Mouse (Mus musculus) spleen, adult 18-20 months (tissue): ENCODE results near the gene Pam16.

Experiments
- DNase-seq, 2 experiments: peaks; one replicate each; pipeline ENCODE4 v3.0.0; 2022; ENCODE audit warnings: mixed read lengths in 2 of 2

Gene Pam16

DNA sequence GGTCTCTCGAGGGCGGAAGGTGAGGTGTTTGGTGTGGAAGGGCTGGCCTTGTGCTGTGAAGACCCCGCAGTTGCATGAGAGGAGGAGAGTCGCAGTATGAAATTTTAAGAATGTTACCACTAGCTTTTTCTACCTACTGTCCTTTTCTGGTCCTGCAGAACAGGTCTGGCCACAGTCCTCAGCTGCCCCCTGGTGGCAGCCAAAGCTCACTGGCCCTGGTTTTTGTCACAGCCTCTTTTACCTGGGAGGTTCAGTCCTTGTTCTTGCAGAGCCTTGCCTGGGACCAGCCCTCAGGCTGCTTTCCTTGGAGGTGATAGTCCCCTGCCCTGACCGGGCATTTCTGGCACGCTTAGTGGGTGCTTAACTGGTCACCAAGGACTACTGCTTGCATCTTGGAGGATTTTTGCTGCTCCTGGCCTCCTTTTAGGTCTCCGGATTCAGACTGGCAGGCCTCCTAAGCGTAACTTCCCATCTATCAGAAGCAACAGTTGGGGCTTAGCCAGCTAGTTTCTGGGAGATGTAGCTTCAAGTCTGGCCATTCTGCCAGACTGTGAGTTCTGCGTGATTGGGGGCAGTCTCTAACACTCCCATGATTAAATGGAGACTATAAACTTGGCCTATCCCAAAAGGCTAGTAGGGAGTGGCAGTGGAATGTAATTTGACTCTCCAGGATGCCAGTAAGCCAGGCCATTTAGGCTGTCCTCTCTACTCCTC is 16.8 kb downstream of the Pam16 start:
- DNase-seq, result peak; percentile 68 to 80

DNA sequence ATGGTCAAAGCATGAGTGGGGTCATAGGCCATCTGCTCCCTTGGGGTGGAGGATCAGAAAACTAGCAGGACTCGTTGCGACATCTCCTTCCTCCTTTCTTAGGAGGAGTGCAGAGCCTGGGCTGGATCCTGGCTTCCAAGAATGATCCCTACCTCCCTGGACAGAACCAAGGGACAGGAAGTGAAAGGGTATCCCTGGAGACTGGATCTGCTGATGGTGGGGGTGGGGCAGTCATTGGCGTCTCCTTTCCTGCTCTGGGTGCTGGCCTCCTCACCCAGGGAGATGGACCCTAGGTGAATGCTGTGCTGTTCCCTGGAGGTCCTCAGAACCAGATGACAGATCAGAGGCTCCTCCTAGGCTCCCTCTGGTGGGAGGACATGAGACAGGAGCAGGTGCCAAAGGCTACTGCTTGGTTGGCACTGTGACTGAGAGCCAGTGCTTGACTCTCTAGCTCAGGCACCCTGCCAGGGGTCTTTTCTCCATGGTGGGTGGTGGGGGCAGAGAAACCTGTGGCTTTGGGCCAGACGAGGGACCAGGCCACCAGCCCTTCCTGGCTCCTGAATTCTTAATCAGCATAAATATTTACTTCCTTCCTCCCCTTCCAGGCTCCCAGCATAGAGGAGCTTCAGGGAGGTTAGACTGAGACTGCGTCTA is 18.2 kb downstream of the Pam16 start:
- no peak for DNase-seq

- DNase-seq, result no peak
Observed at GRCm38 (mm10) chr16:4605514-4606131, 19.2 kb downstream of the Pam16 start.

DNA sequence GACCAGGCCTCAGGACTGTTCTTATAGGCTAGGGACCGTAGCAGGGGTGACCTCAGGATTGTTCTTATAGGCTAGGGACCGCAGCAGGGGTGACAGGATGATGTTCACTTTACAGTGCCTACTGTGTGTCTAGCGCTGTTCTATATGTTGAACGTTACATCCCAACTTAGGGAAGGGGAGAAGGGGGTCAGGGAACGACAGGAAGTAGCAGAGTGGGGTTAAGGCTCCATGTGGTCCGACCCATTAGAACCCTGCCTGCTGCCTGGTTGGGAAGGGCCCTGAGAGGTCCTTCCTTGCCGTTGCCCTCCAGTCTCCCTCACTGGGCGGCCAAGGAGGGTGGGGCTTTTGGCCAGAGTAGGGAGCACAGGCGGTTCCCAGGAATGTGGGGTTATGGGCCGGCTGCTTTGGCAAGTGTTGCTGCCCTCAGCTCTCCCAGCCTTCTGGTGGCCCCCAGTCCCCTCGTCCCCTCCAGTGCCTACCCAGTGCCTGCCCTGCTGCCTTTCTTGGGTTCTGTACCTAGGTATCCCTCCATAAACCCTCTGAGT is 20.4 kb downstream of the Pam16 start:
- DNase-seq, result no peak

GRCm38 (mm10) chr16:4603453-4603837 is 21.3 kb downstream of the Pam16 start:
- DNase-seq, result no peak

DNA sequence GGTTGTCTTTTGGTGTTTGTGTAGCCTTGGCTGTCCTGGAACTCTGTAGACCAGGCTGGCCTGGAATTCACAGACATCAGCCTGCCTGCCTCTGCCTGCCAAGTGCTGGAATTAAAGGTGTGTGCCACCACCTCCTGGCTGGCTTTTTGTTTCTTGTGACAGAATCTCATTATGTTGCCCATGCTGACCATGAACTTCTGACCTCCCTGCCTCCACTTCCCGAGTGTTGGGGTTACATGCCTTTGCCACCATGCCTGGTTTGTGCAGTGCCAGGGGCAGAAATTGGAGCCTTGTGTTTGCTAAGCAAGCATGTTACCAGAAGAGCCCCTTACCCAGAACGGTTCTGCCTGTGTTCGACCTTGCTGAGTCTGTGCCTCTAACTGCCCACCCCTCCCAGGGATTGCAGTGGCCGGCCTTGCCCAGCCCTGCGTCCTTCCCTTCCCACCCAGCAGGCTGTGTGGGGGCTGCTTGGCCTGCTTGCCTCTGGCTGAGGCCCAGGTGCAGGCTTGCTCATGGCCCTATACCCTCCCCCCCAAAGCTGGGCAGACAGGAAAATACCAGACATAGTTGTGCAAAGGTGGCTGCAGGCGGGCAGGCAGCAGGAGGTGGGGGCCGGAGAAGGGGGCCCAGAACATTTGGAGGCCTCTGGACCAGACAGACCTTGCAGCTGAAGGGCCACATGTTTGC is 21.9 kb downstream of the Pam16 start:
- no peak for DNase-seq

- DNase-seq, result no peak
Observed at GRCm38 (mm10) chr16:4602189-4602588, 22.6 kb downstream of the Pam16 start.

DNA sequence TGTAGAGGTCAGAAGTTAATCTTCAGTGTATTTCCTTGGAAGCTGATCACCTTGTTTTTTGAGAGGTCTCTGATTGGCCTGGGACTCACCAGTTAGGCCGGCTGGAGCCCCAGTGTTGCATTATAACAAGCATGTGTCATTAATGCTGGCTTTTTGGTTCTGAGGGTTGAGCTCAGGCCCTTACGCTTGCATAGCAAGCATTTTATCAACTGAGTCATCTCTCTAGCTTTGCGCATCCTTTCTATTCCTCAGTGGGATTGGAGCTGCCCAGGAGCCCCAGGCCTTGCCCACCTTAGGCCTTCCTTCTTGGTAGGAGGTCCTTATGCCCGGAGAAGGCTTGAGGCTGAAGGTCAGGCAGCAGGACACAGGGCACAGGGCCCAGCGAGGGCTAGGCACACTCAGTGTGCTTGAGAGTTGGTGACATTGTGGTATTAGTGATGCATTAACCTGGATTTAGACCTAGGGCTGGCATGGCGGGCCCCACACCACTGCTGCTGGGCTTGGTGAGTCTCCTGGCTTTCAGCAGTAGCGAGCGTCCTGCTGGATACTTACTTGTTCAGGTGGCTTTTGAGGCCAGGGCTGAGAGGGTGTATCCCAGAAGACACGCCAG is 24.0 kb downstream of the Pam16 start:
- no peak for DNase-seq

- DNase-seq, result no peak
Observed at GRCm38 (mm10) chr16:4599616-4600015, 25.2 kb downstream of the Pam16 start.

DNA sequence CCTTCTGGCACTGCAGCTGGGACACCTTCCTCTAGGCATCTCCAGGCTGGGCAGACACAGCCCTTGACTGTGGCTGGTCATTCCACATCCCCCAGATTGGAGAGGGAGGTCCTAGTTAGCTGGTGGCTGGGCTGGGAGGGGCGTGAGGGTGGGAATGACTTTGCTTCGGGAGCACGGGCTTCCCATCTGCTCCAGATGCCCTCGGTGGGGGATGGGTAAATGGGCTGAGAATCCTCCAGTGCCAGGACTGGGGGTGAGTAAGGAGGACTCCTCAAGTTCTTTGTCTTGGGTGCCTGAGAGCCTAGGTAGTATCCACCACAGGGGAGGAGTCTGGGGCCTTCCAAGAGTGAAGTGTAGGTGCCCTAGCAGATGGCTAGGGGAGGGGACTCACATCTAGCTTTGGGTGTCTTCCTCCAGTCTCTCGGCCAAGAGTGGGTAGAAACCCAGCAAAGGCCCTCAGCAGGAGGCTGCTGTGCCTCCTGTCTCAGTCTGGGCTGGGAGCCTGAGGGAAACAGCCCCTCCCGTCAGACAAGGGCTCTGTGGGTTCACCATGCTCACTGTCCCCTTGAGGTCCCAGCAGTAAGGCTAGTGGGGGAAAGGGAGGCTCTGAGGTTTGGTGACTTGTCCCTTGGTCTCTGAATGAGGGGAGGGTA is 25.8 kb downstream of the Pam16 start:
- no peak for DNase-seq

DNA sequence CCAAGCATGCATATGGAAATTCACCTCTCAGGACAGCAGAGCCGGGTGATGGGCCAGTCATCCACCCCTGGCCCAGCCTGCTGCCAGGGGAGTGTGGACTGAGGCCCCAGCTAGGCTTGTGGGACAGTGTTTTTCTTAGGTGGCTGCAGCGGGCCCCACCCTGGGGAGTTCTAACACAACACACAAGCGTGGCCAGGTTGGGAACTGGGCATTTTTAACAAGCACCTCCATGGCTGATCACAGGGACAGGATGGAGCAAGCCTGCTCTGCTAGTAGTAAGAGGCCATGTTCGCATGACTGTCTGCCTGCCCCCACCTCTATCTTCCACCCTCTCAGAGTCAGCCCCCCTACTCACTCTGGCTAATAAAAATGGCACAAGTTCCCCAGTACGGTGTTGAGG is 26.7 kb downstream of the Pam16 start:
- DNase-seq, result no peak

DNA sequence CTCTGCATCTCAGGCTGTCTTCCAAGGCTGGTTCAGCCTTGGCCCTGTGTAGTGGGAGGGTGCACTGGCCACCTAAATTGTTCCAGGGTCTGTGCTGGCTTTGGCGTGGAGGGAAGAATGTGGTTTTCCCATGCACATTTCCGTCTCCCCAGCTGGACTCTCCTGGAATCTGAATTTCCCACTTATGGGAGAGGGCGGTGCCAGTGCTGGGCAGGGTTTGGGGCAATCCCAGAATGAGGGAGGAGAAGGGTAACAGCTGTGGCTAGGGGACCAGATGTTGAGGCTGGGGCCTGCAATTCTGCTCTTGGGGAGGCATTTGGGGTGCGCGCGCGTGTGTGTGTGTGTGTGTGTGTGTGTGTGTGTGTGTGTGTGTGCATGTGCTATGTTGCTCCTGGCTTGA is 27.5 kb downstream of the Pam16 start:
- DNase-seq, result no peak

GRCm38 (mm10) chr16:4596836-4597235 is 28.0 kb downstream of the Pam16 start:
- DNase-seq, result no peak

DNA sequence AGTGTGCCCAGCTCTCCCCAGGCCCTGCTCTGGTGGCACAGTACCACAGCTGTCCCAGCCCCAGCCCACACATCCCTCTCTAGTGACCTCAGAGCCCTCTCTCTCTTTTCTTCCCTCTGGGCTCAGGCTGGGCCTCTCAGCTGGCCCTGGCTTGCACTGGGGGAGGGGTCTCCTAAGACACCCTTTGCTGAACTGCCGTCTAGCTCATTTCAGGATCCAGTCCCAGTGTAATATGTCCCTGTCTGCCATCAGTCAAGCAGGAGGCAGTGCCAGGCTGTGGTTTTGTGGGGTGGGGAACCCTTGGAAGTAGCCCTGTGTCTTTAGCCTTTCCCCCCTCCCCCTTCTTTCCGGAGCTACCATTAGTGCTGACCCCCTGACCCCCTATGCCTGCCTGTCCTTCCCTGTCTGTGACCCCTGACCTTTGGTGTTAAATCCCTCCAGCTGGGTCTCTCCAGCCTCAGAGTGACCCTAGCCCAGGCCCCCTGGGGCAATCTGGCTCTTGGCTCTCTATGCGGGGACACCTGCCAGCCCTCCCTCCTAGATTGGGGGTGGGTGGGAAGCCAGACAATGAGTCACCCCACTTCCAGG is 28.6 kb downstream of the Pam16 start:
- DNase-seq, result no peak

DNA sequence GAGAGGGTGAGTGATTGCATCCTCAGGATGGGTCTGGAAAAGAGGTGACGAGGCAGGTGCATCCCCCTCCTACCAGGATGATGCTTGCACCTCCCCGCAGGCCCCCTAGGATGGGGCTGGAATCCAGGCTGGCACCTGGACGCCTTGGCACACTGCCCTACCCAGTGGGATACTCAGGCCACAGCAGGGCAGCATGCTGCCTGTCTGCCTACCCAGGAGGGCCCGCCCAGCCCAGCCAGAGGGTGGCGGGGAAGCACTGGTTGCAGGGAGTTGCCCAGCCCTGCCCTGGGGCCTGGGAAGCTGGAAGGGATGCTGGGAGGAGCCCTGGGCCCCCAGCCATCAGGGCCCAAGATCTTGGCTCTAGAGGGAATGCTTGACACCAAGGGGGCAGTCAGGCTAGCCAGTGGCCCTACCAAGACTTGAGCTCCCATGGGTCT is 29.2 kb downstream of the Pam16 start:
- DNase-seq, result no peak

GRCm38 (mm10) chr16:4594814-4595526 is 29.8 kb downstream of the Pam16 start:
- peak in 1 of 2 experiments; percentile 19 for DNase-seq

DNA sequence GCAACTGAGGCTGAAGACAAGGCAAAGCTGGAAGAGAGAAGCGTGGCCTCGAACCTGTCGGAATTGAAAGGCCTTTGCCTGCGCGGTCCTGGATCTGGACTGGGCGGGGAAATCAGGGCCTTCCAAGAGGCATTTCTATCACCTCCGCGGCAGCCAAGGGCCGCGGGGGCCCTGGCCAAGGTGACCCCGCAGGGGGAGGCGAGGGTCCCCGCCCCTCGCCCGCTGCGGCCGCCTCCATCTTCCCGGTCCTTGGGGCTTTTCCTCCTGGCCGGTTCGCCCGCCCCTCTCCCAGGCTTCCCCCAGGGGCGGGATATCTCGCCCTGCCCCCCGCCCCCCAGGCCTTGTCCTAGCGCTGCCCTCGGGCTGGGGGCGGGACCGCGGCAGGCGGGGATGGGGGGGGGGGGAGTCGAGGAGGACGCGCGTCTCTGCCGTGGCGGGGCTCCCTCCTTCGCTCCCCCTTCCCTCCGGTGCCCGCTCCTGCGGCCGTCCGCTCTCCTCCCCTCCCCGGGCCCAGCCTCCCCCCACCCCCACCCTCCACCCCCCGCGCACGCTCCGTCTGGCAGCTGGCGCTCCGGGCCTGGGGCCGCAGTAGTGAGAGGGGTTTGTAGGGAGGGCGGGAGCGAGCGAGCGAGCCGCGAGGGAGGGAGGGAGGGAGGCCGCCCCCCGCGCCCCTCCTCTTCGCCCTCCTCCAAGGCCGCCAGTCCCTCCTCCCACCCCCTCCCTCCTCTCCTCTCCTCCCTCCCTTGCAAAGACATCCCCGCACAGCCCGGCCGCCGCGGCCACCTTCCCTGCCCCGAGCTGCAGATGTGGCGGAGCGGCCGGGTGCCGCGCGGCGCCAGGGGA is 30.6 kb downstream of the Pam16 start, which contains the start of gene Glis2:
Gene Glis2, plus strand, starts transcription at position 743 of the 843 bp plus-strand sequence.
- peak in 1 of 2 experiments; percentile 26 for DNase-seq

DNA sequence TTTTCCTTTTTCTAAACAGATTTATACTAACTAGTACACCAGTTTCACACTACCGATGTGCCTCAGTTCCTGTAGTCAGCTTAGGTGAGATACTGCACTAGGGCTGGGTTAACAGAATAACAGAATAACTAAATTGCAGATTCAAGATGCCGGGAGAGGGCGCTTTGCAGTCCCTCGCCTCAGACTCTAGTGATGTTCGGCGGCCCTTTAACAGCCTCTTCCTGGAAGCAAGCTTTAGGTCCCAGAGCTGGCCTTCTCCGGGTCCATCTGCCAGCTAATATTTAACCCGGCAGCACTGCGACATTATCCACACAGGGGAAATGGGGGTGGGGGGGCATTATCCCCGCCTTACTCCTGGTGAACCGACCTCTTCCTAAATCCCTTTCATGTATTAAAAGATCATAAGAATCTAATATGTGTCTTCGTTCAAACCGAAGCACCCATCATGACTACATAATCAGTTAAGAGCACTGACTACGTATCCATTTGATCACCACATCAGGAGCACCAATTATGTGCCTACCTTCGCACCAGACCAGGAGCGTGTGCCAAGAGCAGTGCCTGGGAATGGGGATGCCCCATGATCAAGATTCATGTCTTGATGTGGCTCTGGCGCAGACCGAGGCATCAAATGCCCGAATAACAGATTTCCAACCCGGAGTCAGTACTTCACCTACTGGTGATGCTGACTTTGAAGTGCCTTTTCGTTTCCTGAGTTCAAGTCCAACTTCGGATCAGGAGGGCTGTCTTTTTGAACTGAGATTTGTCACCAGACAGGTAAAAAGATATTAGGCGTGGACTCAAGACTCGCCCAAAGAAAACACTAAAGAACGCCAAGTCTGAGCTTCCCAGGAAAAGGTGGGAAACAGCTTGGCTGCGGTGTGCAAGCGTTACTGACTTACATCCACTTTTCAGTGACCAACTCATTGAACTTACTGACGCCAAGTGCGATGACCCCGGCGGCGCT is 31.6 kb downstream of the Pam16 start:
- DNase-seq, result peak in 1 of 2 experiments; percentile 57

GRCm38 (mm10) chr16:4590236-4590635 is 34.6 kb downstream of the Pam16 start:
- no peak for DNase-seq
